Mouse (Mus musculus): Measurements from ENCODE around the gene Pafah2.

DNA sequence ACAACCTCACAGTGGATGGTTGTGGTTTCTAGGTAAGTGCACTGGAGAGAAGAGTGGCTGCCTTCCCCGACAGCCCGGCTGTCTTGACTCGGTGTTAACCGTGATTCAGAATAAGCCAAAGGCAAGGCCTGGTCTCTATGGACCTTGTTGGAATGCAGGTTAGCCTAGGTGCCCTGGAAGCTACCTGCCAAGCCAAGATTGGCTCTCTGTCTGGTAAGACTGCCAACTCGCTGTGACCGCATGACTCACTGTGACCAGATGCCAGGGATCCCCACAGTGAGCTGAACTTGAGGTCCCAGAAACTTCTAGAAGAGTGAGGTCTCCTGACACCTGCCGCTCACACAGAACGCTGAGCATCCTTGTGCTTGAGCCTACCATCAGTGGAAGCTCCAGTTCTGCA, 80.8 kb downstream of the Pafah2 start:
- TF ChIP-seq CTCF (conservative IDR thresholded peaks at IDR 0.05; ENCODE audit: insufficient read depth, insufficient read length, low read depth, low read length) (no peak), POLR2A (IDR thresholded peaks at IDR 0.05; ENCODE audit: low read depth, low read length) (no peak)

All from kidney, adult 2 months (tissue).